Mouse (Mus musculus): ENCODE measurements around the gene 1700037H04Rik. TPM values are rescaled to one million over a fixed set of nuclear protein-coding genes. Genes with fewer than 3 reads are reported as not detected.
"Not testable (repeated sequence)": the region's sequence is repeated elsewhere in the genome, so short reads cannot be mapped to it uniquely, and the experiment has no call there.

1700037H04Rik gene
- polyA plus RNA-seq, 1 experiment = 55.6 TPM

DNA sequence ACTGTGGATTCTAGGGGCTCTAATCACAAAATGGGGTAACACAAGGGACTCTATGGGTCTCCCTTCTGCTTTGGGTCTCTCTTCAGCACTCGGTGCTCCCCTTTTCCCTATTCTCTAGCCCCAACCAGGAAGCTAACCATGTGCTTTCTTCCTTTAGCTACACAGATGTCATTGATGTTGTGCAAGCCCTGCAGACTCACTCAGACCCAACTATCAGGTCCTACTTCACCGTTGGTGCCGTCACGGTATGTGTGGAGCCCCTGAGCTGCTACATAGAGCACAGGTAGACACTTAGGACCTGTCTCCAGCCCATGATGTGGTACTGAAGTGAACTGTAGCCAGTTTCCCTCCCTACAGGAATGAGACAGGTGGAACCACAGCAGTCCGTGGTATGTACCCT lies 53.9 kb downstream of the 1700037H04Rik start:
- peaks cover 5% of the 10 kb centered on the region for H3K4me1 ChIP-seq (ENCODE audit: control insufficient read depth, insufficient read depth, low read length)
- no peak for TF ChIP-seq CTCF (IDR thresholded peaks at IDR 0.05; ENCODE audit: low read depth, low read length)
- no peak for TF ChIP-seq POLR2A (IDR thresholded peaks at IDR 0.05; ENCODE audit: borderline replicate concordance, low read depth, low read length)
- no peak overlapping the region for H3K4me3 ChIP-seq (ENCODE audit: insufficient read depth, low read length)
- no peak overlapping the region for H3K27ac ChIP-seq (ENCODE audit: insufficient read depth, low read depth, low read length)

DNA sequence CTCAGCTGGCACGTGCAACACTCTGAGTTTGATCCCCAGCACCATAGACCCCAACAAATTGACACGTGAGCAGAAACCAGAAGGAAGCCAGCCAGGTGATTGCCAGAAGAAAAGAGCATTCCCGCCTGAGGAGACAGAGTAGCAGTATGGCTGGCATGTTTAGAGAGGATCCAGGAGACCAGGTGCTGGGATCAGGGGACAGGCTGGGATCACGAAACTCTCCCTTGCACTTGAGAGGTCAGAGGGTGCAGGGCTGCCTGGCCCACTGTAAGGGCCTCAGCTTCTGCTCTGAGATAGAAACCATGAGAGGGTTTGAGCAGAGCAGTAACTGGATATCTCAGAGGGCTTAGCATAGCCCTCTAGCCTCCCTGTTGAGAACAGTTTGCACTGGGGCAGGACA lies 54.8 kb downstream of the 1700037H04Rik start:
- not testable (repeated sequence) for H3K4me3 ChIP-seq (ENCODE audit: insufficient read depth, low read length); H3K27ac ChIP-seq (ENCODE audit: insufficient read depth, low read depth, low read length); H3K4me1 ChIP-seq (ENCODE audit: control insufficient read depth, insufficient read depth, low read length)

DNA sequence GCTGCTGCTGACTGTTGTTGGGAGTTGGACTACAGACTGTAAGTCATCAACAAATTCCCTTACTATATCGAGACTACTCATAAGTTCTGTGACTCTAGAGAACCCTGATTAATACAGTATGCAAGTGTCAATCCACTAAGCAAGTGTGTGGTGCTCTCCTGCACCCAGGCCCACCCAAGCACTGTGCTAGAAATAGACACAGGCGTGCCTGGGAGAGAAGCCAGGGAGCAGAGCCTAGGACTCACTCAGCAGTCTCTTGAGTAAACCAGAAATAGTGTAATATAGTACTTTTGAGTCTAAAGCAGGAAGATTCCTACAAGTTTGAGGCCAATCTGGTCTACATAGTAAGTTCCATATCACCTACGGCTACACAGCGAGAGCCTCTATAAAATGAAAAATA lies 55.9 kb downstream of the 1700037H04Rik start:
- H3K4me1 ChIP-seq (ENCODE audit: control insufficient read depth, insufficient read depth, low read length) = peaks cover 5% of the 10 kb centered on the region
- TF ChIP-seq CTCF (IDR thresholded peaks at IDR 0.05; ENCODE audit: low read depth, low read length) (no peak), POLR2A (IDR thresholded peaks at IDR 0.05; ENCODE audit: borderline replicate concordance, low read depth, low read length) (no peak)
- H3K27ac ChIP-seq (ENCODE audit: insufficient read depth, low read depth, low read length) = no peak overlapping the region
- H3K4me3 ChIP-seq (ENCODE audit: insufficient read depth, low read length) = no peak overlapping the region

DNA sequence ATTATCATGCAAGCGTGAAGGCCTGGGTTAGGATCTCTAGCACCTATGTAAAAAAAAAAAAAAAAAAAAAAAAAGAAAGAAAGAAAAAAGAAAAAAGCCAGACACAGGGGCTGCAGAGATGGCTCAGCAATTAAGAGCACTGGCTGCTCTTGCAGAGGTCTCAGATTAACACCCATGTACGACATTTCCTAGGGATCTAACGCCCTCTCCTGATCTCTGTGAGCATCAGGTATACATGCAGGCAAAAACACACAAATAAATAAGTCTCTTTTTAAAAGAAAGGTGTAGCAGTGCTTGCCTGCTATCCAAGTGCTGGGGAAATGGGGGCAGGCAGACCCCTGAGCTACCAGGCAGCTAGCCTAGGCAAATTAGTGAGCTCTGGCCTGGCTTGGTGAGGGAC lies 58.4 kb downstream of the 1700037H04Rik start:
- Histone ChIP-seq H3K27ac (ENCODE audit: insufficient read depth, low read depth, low read length) (no peak overlapping the region), H3K4me3 (ENCODE audit: insufficient read depth, low read length) (no peak overlapping the region), H3K4me1 (ENCODE audit: control insufficient read depth, insufficient read depth, low read length) (peaks cover 8% of the 10 kb centered on the region)
- TF ChIP-seq POLR2A (IDR thresholded peaks at IDR 0.05; ENCODE audit: borderline replicate concordance, low read depth, low read length) = no peak
- TF ChIP-seq CTCF (IDR thresholded peaks at IDR 0.05; ENCODE audit: low read depth, low read length) = no peak

GRCm38 (mm10) chr2:131097087-131097486 lies 62.8 kb downstream of the 1700037H04Rik start:
- peaks cover 19% of the 10 kb centered on the region for H3K4me1 ChIP-seq (ENCODE audit: control insufficient read depth, insufficient read depth, low read length)
- no peak overlapping the region for H3K4me3 ChIP-seq (ENCODE audit: insufficient read depth, low read length)
- no peak for TF ChIP-seq CTCF (IDR thresholded peaks at IDR 0.05; ENCODE audit: low read depth, low read length)
- TF ChIP-seq POLR2A (IDR thresholded peaks at IDR 0.05; ENCODE audit: borderline replicate concordance, low read depth, low read length) = no peak
- H3K27ac ChIP-seq (ENCODE audit: insufficient read depth, low read depth, low read length) = no peak overlapping the region

Other genes starting within 250 kb of the 1700037H04Rik start
- gene Gfra4, start 117.0 kb downstream of the 1700037H04Rik start, polyA plus RNA-seq (2012; ENCODE audit: insufficient read depth, insufficient read length, missing spikeins) = 0.96 and 1.5 TPM in 2 replicates
- 12.8 and 13.6 TPM in 2 replicates for gene Adam33, start 96.3 kb downstream of the 1700037H04Rik start, polyA plus RNA-seq (2012; ENCODE audit: insufficient read depth, insufficient read length, missing spikeins)
- 164 and 219 TPM in 2 replicates for gene Siglec1, start 73.3 kb downstream of the 1700037H04Rik start, polyA plus RNA-seq (2012; ENCODE audit: insufficient read depth, insufficient read length, missing spikeins)
- not detected in 2 replicates for gene Hspa12b, start 32.8 kb downstream of the 1700037H04Rik start, polyA plus RNA-seq (2012; ENCODE audit: insufficient read depth, insufficient read length, missing spikeins)
- gene Gm11037, start 26.6 kb downstream of the 1700037H04Rik start, polyA plus RNA-seq (2012; ENCODE audit: insufficient read depth, insufficient read length, missing spikeins) = not detected in 2 replicates
- gene Cenpb, start 20.0 kb upstream of the 1700037H04Rik start, polyA plus RNA-seq (2012; ENCODE audit: insufficient read depth, insufficient read length, missing spikeins) = 88.2 and 88.3 TPM in 2 replicates
- 47.1 and 56.5 TPM in 2 replicates for gene Cdc25b, start 26.9 kb upstream of the 1700037H04Rik start, polyA plus RNA-seq (2012; ENCODE audit: insufficient read depth, insufficient read length, missing spikeins)
- gene Spef1, start 27.2 kb upstream of the 1700037H04Rik start, polyA plus RNA-seq (2012; ENCODE audit: insufficient read depth, insufficient read length, missing spikeins) = 7.1 and 8.9 TPM in 2 replicates
- 28.1 and 29.1 TPM in 2 replicates for gene Ap5s1, start 47.0 kb upstream of the 1700037H04Rik start, polyA plus RNA-seq (2012; ENCODE audit: insufficient read depth, insufficient read length, missing spikeins)
- gene Mavs, start 74.0 kb upstream of the 1700037H04Rik start, polyA plus RNA-seq (2012; ENCODE audit: insufficient read depth, insufficient read length, missing spikeins) = 39.0 and 40.3 TPM in 2 replicates
- 49.3 and 50.2 TPM in 2 replicates for gene Pank2, start 102.4 kb upstream of the 1700037H04Rik start, polyA plus RNA-seq (2012; ENCODE audit: insufficient read depth, insufficient read length, missing spikeins)
- gene Rnf24, start 192.8 kb upstream of the 1700037H04Rik start, polyA plus RNA-seq (2012; ENCODE audit: insufficient read depth, insufficient read length, missing spikeins) = 5.0 and 5.1 TPM in 2 replicates